Mouse (Mus musculus) E14TG2a.4 (cell line): ENCODE measurements around the gene Med20.

Experiments
- CTCF ChIP-seq: conservative IDR thresholded peaks from 2 replicates; pipeline ENCODE4 v1.5.1; 2014; ENCODE audit warnings: low read length
- POU5F1 ChIP-seq: IDR thresholded peaks from 2 replicates; pipeline ENCODE4 v1.6.1; 2014; ENCODE audit warnings: low read length, borderline replicate concordance

GRCm38 (mm10) chr17:47632181-47632840 is 20.9 kb downstream of the Med20 start:
- no peak for TF ChIP-seq CTCF
- no peak for TF ChIP-seq POU5F1
